Mouse (Mus musculus): ENCODE results near the gene Sorbs1. TPM values are rescaled to one million over a fixed set of nuclear protein-coding genes. Genes with fewer than 3 reads are reported as not detected.
A peak's percentile ranks its signal among the peaks of the same experiment; 100 is the strongest.

The Sorbs1 gene
- total and polyA plus RNA-seq, 2 experiments from 2014 or later: 140 to 153 TPM

GRCm38 (mm10) chr19:40433316-40433912, 80.2 kb downstream of the Sorbs1 start:
- H3K9me3 ChIP-seq (replicated peaks; ENCODE audit: control insufficient read depth, low read length): no peaks in the 10 kb centered on the region
- WGBS: 34% methylated on average over 8 of the region's 8 CpGs
- peaks cover 96% of the 10 kb centered on the region for H3K4me1 ChIP-seq (ENCODE audit: control insufficient read depth, insufficient read depth)
- no peak for ATAC-seq (ENCODE audit: insufficient read depth, low read depth)
- H3K9ac ChIP-seq (replicated peaks; ENCODE audit: low read depth, low read length): no peak overlapping the region
- H3K36me3 ChIP-seq (replicated peaks; ENCODE audit: control insufficient read depth, insufficient read depth, low read length): no peaks in the 10 kb centered on the region
- H3K4me3 ChIP-seq (ENCODE audit: low read depth, low read length): no peak overlapping the region
- no peak for TF ChIP-seq CTCF (IDR thresholded peaks at IDR 0.05; ENCODE audit: low read depth)
- no peak for TF ChIP-seq EP300 (IDR thresholded peaks at IDR 0.05; ENCODE audit: low read depth)
- H3K27me3 ChIP-seq (ENCODE audit: control insufficient read depth, insufficient read depth, low read length): no peaks in the 10 kb centered on the region
- H3K4me2 ChIP-seq (ENCODE audit: low read depth, low read length): no peak overlapping the region
- H3K27ac ChIP-seq (ENCODE audit: low read depth): peak overlapping the region; percentile 98
- DNase-seq (ENCODE audit: low spot score): no peak

- ATAC-seq (ENCODE audit: insufficient read depth, low read depth): peak; percentile 62
- Histone ChIP-seq H3K9me3 (replicated peaks; ENCODE audit: control insufficient read depth, low read length) (no peaks in the 10 kb centered on the region), H3K36me3 (replicated peaks; ENCODE audit: control insufficient read depth, insufficient read depth, low read length) (no peaks in the 10 kb centered on the region)
Observed at GRCm38 (mm10) chr19:40431969-40432368, 81.6 kb downstream of the Sorbs1 start.

GRCm38 (mm10) chr19:40429572-40429971, 84.0 kb downstream of the Sorbs1 start:
- Histone ChIP-seq H3K36me3 (replicated peaks; ENCODE audit: control insufficient read depth, insufficient read depth, low read length) (no peaks in the 10 kb centered on the region), H3K4me2 (ENCODE audit: low read depth, low read length) (no peak overlapping the region), H3K9me3 (replicated peaks; ENCODE audit: control insufficient read depth, low read length) (no peaks in the 10 kb centered on the region), H3K4me3 (ENCODE audit: low read depth, low read length) (no peak overlapping the region), H3K27ac (ENCODE audit: low read depth) (peak overlapping the region; percentile 52; the same call in 1 of the 2 replicates), H3K27me3 (ENCODE audit: control insufficient read depth, insufficient read depth, low read length) (no peaks in the 10 kb centered on the region), H3K9ac (replicated peaks; ENCODE audit: low read depth, low read length) (no peak overlapping the region), H3K4me1 (ENCODE audit: control insufficient read depth, insufficient read depth) (peaks cover 79% of the 10 kb centered on the region)
- 64% methylated on average over 3 of the region's 3 CpGs for WGBS
- no peak for DNase-seq (ENCODE audit: low spot score)
- ATAC-seq (ENCODE audit: insufficient read depth, low read depth): no peak
- no peak for TF ChIP-seq EP300 (IDR thresholded peaks at IDR 0.05; ENCODE audit: low read depth)
- TF ChIP-seq CTCF (IDR thresholded peaks at IDR 0.05; ENCODE audit: low read depth): no peak

More at GRCm38 (mm10) chr19:40431969-40432368, 81.6 kb downstream of the Sorbs1 start:
- Histone ChIP-seq H3K4me1 (ENCODE audit: control insufficient read depth, insufficient read depth) (peaks cover 83% of the 10 kb centered on the region), H3K9ac (replicated peaks; ENCODE audit: low read depth, low read length) (no peak overlapping the region), H3K4me3 (ENCODE audit: low read depth, low read length) (no peak overlapping the region), H3K4me2 (ENCODE audit: low read depth, low read length) (no peak overlapping the region), H3K27me3 (ENCODE audit: control insufficient read depth, insufficient read depth, low read length) (no peaks in the 10 kb centered on the region), H3K27ac (ENCODE audit: low read depth) (peak overlapping the region; percentile 98)
- DNase-seq (ENCODE audit: low spot score): peak; percentile 94
- 9% methylated on average over 4 of the region's 4 CpGs for WGBS
- no peak for TF ChIP-seq CTCF (IDR thresholded peaks at IDR 0.05; ENCODE audit: low read depth)
- peak; percentile 99 for TF ChIP-seq EP300 (IDR thresholded peaks at IDR 0.05; ENCODE audit: low read depth)

- TF ChIP-seq EP300 (IDR thresholded peaks at IDR 0.05; ENCODE audit: low read depth) (no peak), CTCF (IDR thresholded peaks at IDR 0.05; ENCODE audit: low read depth) (no peak)
- peak overlapping the region; percentile 52 for H3K27ac ChIP-seq (ENCODE audit: low read depth)
- no peak for ATAC-seq (ENCODE audit: insufficient read depth, low read depth)
- H3K9me3 ChIP-seq (replicated peaks; ENCODE audit: control insufficient read depth, low read length): no peaks in the 10 kb centered on the region
- peaks cover 75% of the 10 kb centered on the region for H3K4me1 ChIP-seq (ENCODE audit: control insufficient read depth, insufficient read depth)
- H3K36me3 ChIP-seq (replicated peaks; ENCODE audit: control insufficient read depth, insufficient read depth, low read length): no peaks in the 10 kb centered on the region
- no peak for DNase-seq (ENCODE audit: low spot score)
- H3K4me2 ChIP-seq (ENCODE audit: low read depth, low read length): no peak overlapping the region
- H3K4me3 ChIP-seq (ENCODE audit: low read depth, low read length): no peak overlapping the region
- 72% methylated on average over 3 of the region's 3 CpGs for WGBS
- no peak overlapping the region for H3K9ac ChIP-seq (replicated peaks; ENCODE audit: low read depth, low read length)
- no peaks in the 10 kb centered on the region for H3K27me3 ChIP-seq (ENCODE audit: control insufficient read depth, insufficient read depth, low read length)
Observed at GRCm38 (mm10) chr19:40429169-40429568, 84.4 kb downstream of the Sorbs1 start.

- DNase-seq (ENCODE audit: low spot score): no peak
- TF ChIP-seq EP300 (IDR thresholded peaks at IDR 0.05; ENCODE audit: low read depth): no peak
- no peak for TF ChIP-seq CTCF (IDR thresholded peaks at IDR 0.05; ENCODE audit: low read depth)
- no peak overlapping the region for H3K4me2 ChIP-seq (ENCODE audit: low read depth, low read length)
- no peaks in the 10 kb centered on the region for H3K36me3 ChIP-seq (replicated peaks; ENCODE audit: control insufficient read depth, insufficient read depth, low read length)
- H3K27ac ChIP-seq (ENCODE audit: low read depth): peak overlapping the region; percentile 80
- H3K27me3 ChIP-seq (ENCODE audit: control insufficient read depth, insufficient read depth, low read length): no peaks in the 10 kb centered on the region
- H3K9ac ChIP-seq (replicated peaks; ENCODE audit: low read depth, low read length): no peak overlapping the region
- no peaks in the 10 kb centered on the region for H3K9me3 ChIP-seq (replicated peaks; ENCODE audit: control insufficient read depth, low read length)
- peaks cover 53% of the 10 kb centered on the region for H3K4me1 ChIP-seq (ENCODE audit: control insufficient read depth, insufficient read depth)
- no peak; the same call in 1 of the 2 replicates for ATAC-seq (ENCODE audit: insufficient read depth, low read depth)
- H3K4me3 ChIP-seq (ENCODE audit: low read depth, low read length): no peak overlapping the region
- 66% methylated on average over 16 of the region's 16 CpGs for WGBS
Observed at GRCm38 (mm10) chr19:40426103-40426960, 87.2 kb downstream of the Sorbs1 start.
